Mouse (Mus musculus): ENCODE results near the gene Ptk6. TPM values are rescaled to one million over a fixed set of nuclear protein-coding genes. Genes with fewer than 3 reads are reported as not detected.

Gene Ptk6
- total and polyA plus RNA-seq, 2 experiments from 2014 or later = not detected

GRCm38 (mm10) chr2:181241602-181242313 is 39.2 kb upstream of the Ptk6 start, which contains the start of gene Helz2:
TSS of gene Helz2 (minus strand) at chr2:181242027.
- ATAC-seq (ENCODE audit: low FRiP score) (no peak), DNase-seq (ENCODE audit: low spot score) (no peak)
- 0 out of 2 replicates have a peak within 1 kb of the TSS, but pooled peaks have one; percentile 8 for H3K9ac ChIP-seq (replicated peaks; ENCODE audit: low read length, poor library complexity, severe bottlenecking)
- H3K4me1 ChIP-seq (ENCODE audit: insufficient read depth, low read length) = no peaks in the 10 kb centered on the region
- no peaks in the 10 kb centered on the region for H3K27me3 ChIP-seq (ENCODE audit: insufficient read depth, low read length)
- H3K9me3 ChIP-seq (ENCODE audit: low read length) = no peaks in the 10 kb centered on the region
- 15% methylated on average over 16 of the region's 16 CpGs for WGBS
- H3K36me3 ChIP-seq (ENCODE audit: insufficient read depth, low read length) = no peaks in the 10 kb centered on the region
- H3K27ac ChIP-seq (ENCODE audit: low read depth, low read length) = no peak within 1 kb of the TSS
- peak within 1 kb of the TSS; percentile 19; the same call in 1 of the 2 replicates for H3K4me3 ChIP-seq (ENCODE audit: low read depth, low read length)
- TF ChIP-seq CTCF (IDR thresholded peaks at IDR 0.05) = no peak
- H3K4me2 ChIP-seq (ENCODE audit: low read depth, low read length, poor library complexity, severe bottlenecking) = peak within 1 kb of the TSS; percentile 16

GRCm38 (mm10) chr2:181240806-181241440 is 38.3 kb upstream of the Ptk6 start:
- WGBS = 91% methylated on average over 13 of the region's 13 CpGs
- H3K4me3 ChIP-seq (ENCODE audit: low read depth, low read length) = no peak overlapping the region
- no peaks in the 10 kb centered on the region for H3K27me3 ChIP-seq (ENCODE audit: insufficient read depth, low read length)
- H3K27ac ChIP-seq (ENCODE audit: low read depth, low read length) = no peak overlapping the region
- no peak for ATAC-seq (ENCODE audit: low FRiP score)
- H3K4me1 ChIP-seq (ENCODE audit: insufficient read depth, low read length) = no peaks in the 10 kb centered on the region
- no peak overlapping the region for H3K4me2 ChIP-seq (ENCODE audit: low read depth, low read length, poor library complexity, severe bottlenecking)
- DNase-seq (ENCODE audit: low spot score) = no peak
- H3K9ac ChIP-seq (replicated peaks; ENCODE audit: low read length, poor library complexity, severe bottlenecking) = no peak overlapping the region
- H3K36me3 ChIP-seq (ENCODE audit: insufficient read depth, low read length) = no peaks in the 10 kb centered on the region
- H3K9me3 ChIP-seq (ENCODE audit: low read length) = no peaks in the 10 kb centered on the region
- TF ChIP-seq CTCF (IDR thresholded peaks at IDR 0.05) = no peak

- no peak overlapping the region for H3K27ac ChIP-seq (ENCODE audit: low read depth, low read length)
- WGBS = 94% methylated on average over 9 of the region's 9 CpGs
Measured at GRCm38 (mm10) chr2:181239261-181239660, 36.7 kb upstream of the Ptk6 start.

GRCm38 (mm10) chr2:181238861-181239260 is 36.3 kb upstream of the Ptk6 start:
- ATAC-seq (ENCODE audit: low FRiP score) (no peak), DNase-seq (ENCODE audit: low spot score) (no peak)
- Histone ChIP-seq H3K36me3 (ENCODE audit: insufficient read depth, low read length) (no peaks in the 10 kb centered on the region), H3K4me2 (ENCODE audit: low read depth, low read length, poor library complexity, severe bottlenecking) (no peak overlapping the region), H3K27me3 (ENCODE audit: insufficient read depth, low read length) (no peaks in the 10 kb centered on the region), H3K4me3 (ENCODE audit: low read depth, low read length) (no peak overlapping the region), H3K9me3 (ENCODE audit: low read length) (no peaks in the 10 kb centered on the region), H3K4me1 (ENCODE audit: insufficient read depth, low read length) (no peaks in the 10 kb centered on the region), H3K27ac (ENCODE audit: low read depth, low read length) (no peak overlapping the region), H3K9ac (replicated peaks; ENCODE audit: low read length, poor library complexity, severe bottlenecking) (no peak overlapping the region)
- no peak for TF ChIP-seq CTCF (IDR thresholded peaks at IDR 0.05)
- 60% methylated on average over 2 of the region's 2 CpGs for whole genome bisulfite sequencing

More at GRCm38 (mm10) chr2:181239261-181239660, 36.7 kb upstream of the Ptk6 start:
- DNase-seq (ENCODE audit: low spot score) = no peak
- H3K4me3 ChIP-seq (ENCODE audit: low read depth, low read length) = no peak overlapping the region
- no peak overlapping the region for H3K4me2 ChIP-seq (ENCODE audit: low read depth, low read length, poor library complexity, severe bottlenecking)
- H3K27me3 ChIP-seq (ENCODE audit: insufficient read depth, low read length) = no peaks in the 10 kb centered on the region
- no peak for ATAC-seq (ENCODE audit: low FRiP score)
- no peaks in the 10 kb centered on the region for H3K4me1 ChIP-seq (ENCODE audit: insufficient read depth, low read length)
- H3K9me3 ChIP-seq (ENCODE audit: low read length) = no peaks in the 10 kb centered on the region
- TF ChIP-seq CTCF (IDR thresholded peaks at IDR 0.05) = no peak
- no peak overlapping the region for H3K9ac ChIP-seq (replicated peaks; ENCODE audit: low read length, poor library complexity, severe bottlenecking)
- no peaks in the 10 kb centered on the region for H3K36me3 ChIP-seq (ENCODE audit: insufficient read depth, low read length)

- Histone ChIP-seq H3K4me1 (ENCODE audit: insufficient read depth, low read length) (no peaks in the 10 kb centered on the region), H3K9ac (replicated peaks; ENCODE audit: low read length, poor library complexity, severe bottlenecking) (no peak overlapping the region), H3K27ac (ENCODE audit: low read depth, low read length) (no peak overlapping the region), H3K27me3 (ENCODE audit: insufficient read depth, low read length) (no peaks in the 10 kb centered on the region), H3K36me3 (ENCODE audit: insufficient read depth, low read length) (no peaks in the 10 kb centered on the region), H3K9me3 (ENCODE audit: low read length) (no peaks in the 10 kb centered on the region), H3K4me2 (ENCODE audit: low read depth, low read length, poor library complexity, severe bottlenecking) (no peak overlapping the region), H3K4me3 (ENCODE audit: low read depth, low read length) (no peak overlapping the region)
- WGBS = 62% methylated on average over 10 of the region's 10 CpGs
- TF ChIP-seq CTCF (IDR thresholded peaks at IDR 0.05) = no peak
- ATAC-seq (ENCODE audit: low FRiP score) (no peak), DNase-seq (ENCODE audit: low spot score) (no peak)
Measured at GRCm38 (mm10) chr2:181238091-181238610, 35.6 kb upstream of the Ptk6 start.
